In the genomic region with DNA sequence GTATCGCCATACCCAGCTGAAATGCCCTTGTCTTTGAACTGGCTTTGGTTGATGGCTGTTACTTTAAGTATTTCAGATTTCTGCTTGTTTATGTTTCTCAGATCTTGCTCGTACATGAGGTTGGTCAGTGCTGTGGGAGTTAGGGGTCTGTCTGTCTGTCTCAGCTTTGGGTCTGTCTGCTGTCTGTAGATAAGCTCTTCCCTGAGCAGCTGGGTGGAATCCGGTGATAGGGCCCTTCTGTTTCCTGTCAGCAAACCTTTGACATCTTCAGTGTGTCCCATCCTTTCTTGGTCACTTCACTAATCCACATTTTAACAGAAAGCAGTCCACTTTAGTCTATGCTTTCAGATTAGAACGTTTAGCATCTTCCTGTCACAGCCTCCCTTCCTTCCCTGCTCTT, we compare ENCODE assay signal across 21 mouse cellular contexts. TPM values are rescaled to one million over a fixed set of nuclear protein-coding genes. Genes with fewer than 3 reads are reported as not detected.
"Had no signal": no experiment of that assay in that cellular context is flagged by ENCODE, and none has a peak within 500 bp of the region (broad histone marks: within the 10 kb centered on the region; RNA-seq: fewer than 3 reads in every experiment).

No protein-coding gene starts in this region.

- H3K4me2 ChIP-seq: liver, embryonic 15.5 days; lung, embryonic 15.5 days; midbrain, embryonic 13.5 days; neural tube, embryonic 13.5 days; stomach, embryonic 15.5 days had no signal

- H3K9ac ChIP-seq: liver, embryonic 15.5 days; lung, embryonic 15.5 days; midbrain, embryonic 13.5 days; stomach, embryonic 15.5 days had no signal

- DNase-seq: kidney, postnatal 10 days; kidney, postnatal 36 days; layer of hippocampus, postnatal 36 days; lung, adult 18-20 months; lung, postnatal 10 days; lung, postnatal 36 days; right cerebral cortex, postnatal 25 days; spleen, adult 18-20 months; thymus, postnatal 25 days had no signal

- H3K4me3 ChIP-seq: left cerebral cortex, adult 2 months; liver, embryonic 15.5 days; lung, embryonic 15.5 days; megakaryocyte, embryonic 14.5 days; midbrain, embryonic 10.5 days; midbrain, embryonic 13.5 days; myocyte; neural tube, embryonic 13.5 days; stomach, embryonic 15.5 days had no signal

- H3K27me3 ChIP-seq: liver, embryonic 15.5 days; lung, embryonic 15.5 days; midbrain, embryonic 13.5 days; neural tube, embryonic 13.5 days; stomach, embryonic 15.5 days had no signal

- ATAC-seq: midbrain, embryonic 13.5 days; midbrain, embryonic 16.5 days had no signal

- H3K36me3 ChIP-seq: liver, embryonic 15.5 days; lung, embryonic 15.5 days; midbrain, embryonic 10.5 days; midbrain, embryonic 13.5 days; neural tube, embryonic 13.5 days; stomach, embryonic 15.5 days had no signal

- H3K4me1 ChIP-seq: stomach, embryonic 15.5 days had no signal

- H3K27ac ChIP-seq: left cerebral cortex, adult 2 months; liver, embryonic 15.5 days; lung, embryonic 15.5 days; midbrain, embryonic 10.5 days; midbrain, embryonic 13.5 days; neural tube, embryonic 13.5 days; stomach, embryonic 15.5 days had no signal

- H3K9me3 ChIP-seq: liver, embryonic 15.5 days; lung, embryonic 15.5 days; megakaryocyte, embryonic 14.5 days; midbrain, embryonic 10.5 days; midbrain, embryonic 13.5 days; neural tube, embryonic 13.5 days; stomach, embryonic 15.5 days had no signal

RNA-seq across cellular contexts. Expression of a gene that starts 14.3 kb away (rescaled TPM):
- total RNA-seq: monocyte, adult 5-6 weeks; neutrophil, adult 5-6 weeks had no signal
